Mouse (Mus musculus): ENCODE data around the gene Olfr799. TPM values are rescaled to one million over a fixed set of nuclear protein-coding genes. Genes with fewer than 3 reads are reported as not detected.

The Olfr799 gene
- not detected in 2 replicates for polyA plus RNA-seq (2014; fragmentation: Nextera tagmentation; extraction: Ambion mirVana)

- no peak within 1 kb of the TSS for H3K27ac ChIP-seq (ENCODE audit: low read depth, low read length)
- no peak within 1 kb of the TSS for H3K4me2 ChIP-seq (ENCODE audit: low read depth)
- ATAC-seq (ENCODE audit: insufficient read depth, low FRiP score, low TSS enrichment) (no peak), DNase-seq (ENCODE audit: low spot score) (no peak)
- H3K9ac ChIP-seq (ENCODE audit: low read length), result no peak within 1 kb of the TSS
- WGBS, result 42% methylated on average over 1 of the region's 1 CpGs
- H3K4me3 ChIP-seq (ENCODE audit: low read depth, low read length), result no peak within 1 kb of the TSS
- H3K27me3 ChIP-seq (ENCODE audit: control insufficient read depth, insufficient read depth, low read length), result no peaks in the 10 kb centered on the region
- H3K9me3 ChIP-seq (ENCODE audit: control insufficient read depth, low read length), result no peaks in the 10 kb centered on the region
- H3K4me1 ChIP-seq (ENCODE audit: control insufficient read depth, insufficient read depth, low read length), result no peaks in the 10 kb centered on the region
- no peaks in the 10 kb centered on the region for H3K36me3 ChIP-seq (ENCODE audit: control insufficient read depth, insufficient read depth, low read length)
Observed at GRCm38 (mm10) chr10:129637184-129637583, at the start of gene Olfr799. Olfr799 (plus strand) TSS chr10:129637484.

GRCm38 (mm10) chr10:129612470-129612869 is 24.8 kb upstream of the Olfr799 start, which contains the start of gene Olfr796:
Olfr796 (minus strand) TSS chr10:129612570.
- H3K27me3 ChIP-seq (ENCODE audit: control insufficient read depth, insufficient read depth, low read length), result no peaks in the 10 kb centered on the region
- WGBS, result 89% methylated on average over 1 of the region's 1 CpGs
- no peak within 1 kb of the TSS for H3K9ac ChIP-seq (ENCODE audit: low read length)
- no peak for DNase-seq (ENCODE audit: low spot score)
- H3K9me3 ChIP-seq (ENCODE audit: control insufficient read depth, low read length), result no peaks in the 10 kb centered on the region
- ATAC-seq (ENCODE audit: insufficient read depth, low FRiP score, low TSS enrichment), result no peak
- no peak within 1 kb of the TSS for H3K4me3 ChIP-seq (ENCODE audit: low read depth, low read length)
- H3K4me2 ChIP-seq (ENCODE audit: low read depth), result no peak within 1 kb of the TSS
- no peaks in the 10 kb centered on the region for H3K36me3 ChIP-seq (ENCODE audit: control insufficient read depth, insufficient read depth, low read length)
- H3K27ac ChIP-seq (ENCODE audit: low read depth, low read length), result no peak within 1 kb of the TSS
- H3K4me1 ChIP-seq (ENCODE audit: control insufficient read depth, insufficient read depth, low read length), result no peaks in the 10 kb centered on the region

- no peak for DNase-seq (ENCODE audit: low spot score)
Observed at GRCm38 (mm10) chr10:129621724-129622123, 15.6 kb upstream of the Olfr799 start.

GRCm38 (mm10) chr10:129623251-129623650 is 14.0 kb upstream of the Olfr799 start:
- Histone ChIP-seq H3K9ac (ENCODE audit: low read length) (no peak overlapping the region), H3K4me1 (ENCODE audit: control insufficient read depth, insufficient read depth, low read length) (no peaks in the 10 kb centered on the region), H3K27me3 (ENCODE audit: control insufficient read depth, insufficient read depth, low read length) (no peaks in the 10 kb centered on the region), H3K36me3 (ENCODE audit: control insufficient read depth, insufficient read depth, low read length) (no peaks in the 10 kb centered on the region), H3K27ac (ENCODE audit: low read depth, low read length) (no peak overlapping the region), H3K4me2 (ENCODE audit: low read depth) (no peak overlapping the region), H3K9me3 (ENCODE audit: control insufficient read depth, low read length) (no peaks in the 10 kb centered on the region), H3K4me3 (ENCODE audit: low read depth, low read length) (no peak overlapping the region)
- ATAC-seq (ENCODE audit: insufficient read depth, low FRiP score, low TSS enrichment) (no peak), DNase-seq (ENCODE audit: low spot score) (no peak)

More at GRCm38 (mm10) chr10:129621724-129622123, 15.6 kb upstream of the Olfr799 start:
- Histone ChIP-seq H3K4me2 (ENCODE audit: low read depth) (no peak overlapping the region), H3K4me3 (ENCODE audit: low read depth, low read length) (no peak overlapping the region), H3K9me3 (ENCODE audit: control insufficient read depth, low read length) (no peaks in the 10 kb centered on the region), H3K27me3 (ENCODE audit: control insufficient read depth, insufficient read depth, low read length) (no peaks in the 10 kb centered on the region), H3K27ac (ENCODE audit: low read depth, low read length) (no peak overlapping the region), H3K9ac (ENCODE audit: low read length) (no peak overlapping the region), H3K36me3 (ENCODE audit: control insufficient read depth, insufficient read depth, low read length) (no peaks in the 10 kb centered on the region), H3K4me1 (ENCODE audit: control insufficient read depth, insufficient read depth, low read length) (no peaks in the 10 kb centered on the region)
- ATAC-seq (ENCODE audit: insufficient read depth, low FRiP score, low TSS enrichment), result no peak
- WGBS, result 6% methylated on average over 1 of the region's 1 CpGs

- Histone ChIP-seq H3K27ac (ENCODE audit: low read depth, low read length) (no peak within 1 kb of the TSS), H3K4me3 (ENCODE audit: low read depth, low read length) (no peak within 1 kb of the TSS), H3K36me3 (ENCODE audit: control insufficient read depth, insufficient read depth, low read length) (no peaks in the 10 kb centered on the region), H3K9me3 (ENCODE audit: control insufficient read depth, low read length) (no peaks in the 10 kb centered on the region), H3K4me2 (ENCODE audit: low read depth) (no peak within 1 kb of the TSS), H3K27me3 (ENCODE audit: control insufficient read depth, insufficient read depth, low read length) (no peaks in the 10 kb centered on the region), H3K4me1 (ENCODE audit: control insufficient read depth, insufficient read depth, low read length) (no peaks in the 10 kb centered on the region), H3K9ac (ENCODE audit: low read length) (no peak within 1 kb of the TSS)
- WGBS, result 81% methylated on average over 1 of the region's 1 CpGs
- DNase-seq (ENCODE audit: low spot score) (no peak), ATAC-seq (ENCODE audit: insufficient read depth, low FRiP score, low TSS enrichment) (no peak)
Observed at GRCm38 (mm10) chr10:129627834-129628233, 9.4 kb upstream of the Olfr799 start, which contains the start of gene Olfr798. Olfr798 (minus strand) TSS chr10:129627934.

- no peak for ATAC-seq (ENCODE audit: insufficient read depth, low FRiP score, low TSS enrichment)
- H3K9me3 ChIP-seq (ENCODE audit: control insufficient read depth, low read length), result no peaks in the 10 kb centered on the region
- 87% methylated on average over 1 of the region's 1 CpGs for WGBS
Observed at GRCm38 (mm10) chr10:129651763-129652162, 14.5 kb downstream of the Olfr799 start.

GRCm38 (mm10) chr10:129657394-129657793 is 20.1 kb downstream of the Olfr799 start, which contains the start of gene Olfr800:
Olfr800 (plus strand) TSS chr10:129657694.
- DNase-seq (ENCODE audit: low spot score) (no peak), ATAC-seq (ENCODE audit: insufficient read depth, low FRiP score, low TSS enrichment) (no peak)
- H3K4me1 ChIP-seq (ENCODE audit: control insufficient read depth, insufficient read depth, low read length), result no peaks in the 10 kb centered on the region
- no peak within 1 kb of the TSS for H3K27ac ChIP-seq (ENCODE audit: low read depth, low read length)
- no peak within 1 kb of the TSS for H3K9ac ChIP-seq (ENCODE audit: low read length)
- H3K27me3 ChIP-seq (ENCODE audit: control insufficient read depth, insufficient read depth, low read length), result no peaks in the 10 kb centered on the region
- H3K9me3 ChIP-seq (ENCODE audit: control insufficient read depth, low read length), result no peaks in the 10 kb centered on the region
- H3K4me3 ChIP-seq (ENCODE audit: low read depth, low read length), result no peak within 1 kb of the TSS
- no peaks in the 10 kb centered on the region for H3K36me3 ChIP-seq (ENCODE audit: control insufficient read depth, insufficient read depth, low read length)
- H3K4me2 ChIP-seq (ENCODE audit: low read depth), result no peak within 1 kb of the TSS

More at GRCm38 (mm10) chr10:129651763-129652162, 14.5 kb downstream of the Olfr799 start:
- H3K4me3 ChIP-seq (ENCODE audit: low read depth, low read length), result no peak overlapping the region
- no peaks in the 10 kb centered on the region for H3K36me3 ChIP-seq (ENCODE audit: control insufficient read depth, insufficient read depth, low read length)
- H3K4me2 ChIP-seq (ENCODE audit: low read depth), result no peak overlapping the region
- no peak overlapping the region for H3K9ac ChIP-seq (ENCODE audit: low read length)
- no peak overlapping the region for H3K27ac ChIP-seq (ENCODE audit: low read depth, low read length)
- H3K27me3 ChIP-seq (ENCODE audit: control insufficient read depth, insufficient read depth, low read length), result no peaks in the 10 kb centered on the region
- H3K4me1 ChIP-seq (ENCODE audit: control insufficient read depth, insufficient read depth, low read length), result no peaks in the 10 kb centered on the region
- no peak for DNase-seq (ENCODE audit: low spot score)

- no peak for ATAC-seq (ENCODE audit: insufficient read depth, low FRiP score, low TSS enrichment)
Observed at GRCm38 (mm10) chr10:129673765-129674164, 36.5 kb downstream of the Olfr799 start, which contains the start of gene Olfr801. Olfr801 (minus strand) TSS chr10:129673865.

GRCm38 (mm10) chr10:129688069-129688468 is 50.8 kb downstream of the Olfr799 start, which contains the start of gene Olfr802:
Olfr802 (minus strand) TSS chr10:129688169.
- H3K36me3 ChIP-seq (ENCODE audit: control insufficient read depth, insufficient read depth, low read length), result no peaks in the 10 kb centered on the region
- H3K9ac ChIP-seq (ENCODE audit: low read length), result no peak within 1 kb of the TSS
- ATAC-seq (ENCODE audit: insufficient read depth, low FRiP score, low TSS enrichment) (no peak), DNase-seq (ENCODE audit: low spot score) (no peak)
- H3K4me2 ChIP-seq (ENCODE audit: low read depth), result no peak within 1 kb of the TSS
- H3K27me3 ChIP-seq (ENCODE audit: control insufficient read depth, insufficient read depth, low read length), result no peaks in the 10 kb centered on the region
- H3K9me3 ChIP-seq (ENCODE audit: control insufficient read depth, low read length), result no peaks in the 10 kb centered on the region
- WGBS, result 68% methylated on average over 1 of the region's 1 CpGs
- no peak within 1 kb of the TSS for H3K27ac ChIP-seq (ENCODE audit: low read depth, low read length)
- H3K4me1 ChIP-seq (ENCODE audit: control insufficient read depth, insufficient read depth, low read length), result no peaks in the 10 kb centered on the region
- no peak within 1 kb of the TSS for H3K4me3 ChIP-seq (ENCODE audit: low read depth, low read length)

More at GRCm38 (mm10) chr10:129673765-129674164, 36.5 kb downstream of the Olfr799 start, which contains the start of gene Olfr801:
- Histone ChIP-seq H3K4me1 (ENCODE audit: control insufficient read depth, insufficient read depth, low read length) (no peaks in the 10 kb centered on the region), H3K27ac (ENCODE audit: low read depth, low read length) (no peak within 1 kb of the TSS), H3K4me3 (ENCODE audit: low read depth, low read length) (no peak within 1 kb of the TSS), H3K9me3 (ENCODE audit: control insufficient read depth, low read length) (no peaks in the 10 kb centered on the region), H3K36me3 (ENCODE audit: control insufficient read depth, insufficient read depth, low read length) (no peaks in the 10 kb centered on the region), H3K27me3 (ENCODE audit: control insufficient read depth, insufficient read depth, low read length) (no peaks in the 10 kb centered on the region), H3K9ac (ENCODE audit: low read length) (no peak within 1 kb of the TSS), H3K4me2 (ENCODE audit: low read depth) (no peak within 1 kb of the TSS)
- DNase-seq (ENCODE audit: low spot score), result no peak
- WGBS, result 81% methylated on average over 1 of the region's 1 CpGs

Measured in neural tube, embryonic 11.5 days (tissue).